Mouse (Mus musculus): ENCODE results near the gene Tpra1. TPM values are rescaled to one million over a fixed set of nuclear protein-coding genes. Genes with fewer than 3 reads are reported as not detected.

Tpra1 gene
- polyA plus RNA-seq, 1 experiment from 2014 or later = 60.3 TPM

DNA sequence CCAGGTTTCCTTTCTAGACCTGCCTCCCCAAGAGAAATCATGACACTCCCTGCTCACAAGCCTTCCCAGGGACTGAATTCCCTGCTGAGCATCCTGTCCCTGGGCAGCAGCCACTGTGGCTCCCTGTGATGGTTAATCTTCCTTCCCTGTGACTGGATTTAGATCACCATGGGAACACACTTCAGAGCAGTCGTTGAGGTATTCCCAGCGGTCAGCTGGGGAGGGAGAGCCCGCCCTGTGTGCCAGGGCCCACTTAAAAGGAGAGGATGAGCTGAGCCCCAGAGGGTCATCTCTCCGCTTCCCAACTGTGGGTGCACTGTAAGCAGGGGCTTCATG lies 35.1 kb downstream of the Tpra1 start:
- Histone ChIP-seq H3K27ac (ENCODE audit: low read length) (no peak overlapping the region), H3K4me2 (ENCODE audit: low read depth, low read length) (no peak overlapping the region), H3K9ac (ENCODE audit: low read depth, low read length) (no peak overlapping the region), H3K9me3 (replicated peaks; ENCODE audit: control insufficient read depth, low read length) (no peaks in the 10 kb centered on the region), H3K4me1 (ENCODE audit: control insufficient read depth, low read depth, low read length) (no peaks in the 10 kb centered on the region), H3K27me3 (ENCODE audit: control insufficient read depth, insufficient read depth, low read depth, low read length) (no peaks in the 10 kb centered on the region; the same call in none of the 2 replicates), H3K4me3 (ENCODE audit: low read depth, low read length) (no peak overlapping the region), H3K36me3 (ENCODE audit: control insufficient read depth, insufficient read depth) (no peaks in the 10 kb centered on the region)
- 50% methylated on average over 4 of the region's 4 CpGs for WGBS (ENCODE audit: insufficient replicate concordance)
- ATAC-seq (ENCODE audit: low read depth) = no peak

DNA sequence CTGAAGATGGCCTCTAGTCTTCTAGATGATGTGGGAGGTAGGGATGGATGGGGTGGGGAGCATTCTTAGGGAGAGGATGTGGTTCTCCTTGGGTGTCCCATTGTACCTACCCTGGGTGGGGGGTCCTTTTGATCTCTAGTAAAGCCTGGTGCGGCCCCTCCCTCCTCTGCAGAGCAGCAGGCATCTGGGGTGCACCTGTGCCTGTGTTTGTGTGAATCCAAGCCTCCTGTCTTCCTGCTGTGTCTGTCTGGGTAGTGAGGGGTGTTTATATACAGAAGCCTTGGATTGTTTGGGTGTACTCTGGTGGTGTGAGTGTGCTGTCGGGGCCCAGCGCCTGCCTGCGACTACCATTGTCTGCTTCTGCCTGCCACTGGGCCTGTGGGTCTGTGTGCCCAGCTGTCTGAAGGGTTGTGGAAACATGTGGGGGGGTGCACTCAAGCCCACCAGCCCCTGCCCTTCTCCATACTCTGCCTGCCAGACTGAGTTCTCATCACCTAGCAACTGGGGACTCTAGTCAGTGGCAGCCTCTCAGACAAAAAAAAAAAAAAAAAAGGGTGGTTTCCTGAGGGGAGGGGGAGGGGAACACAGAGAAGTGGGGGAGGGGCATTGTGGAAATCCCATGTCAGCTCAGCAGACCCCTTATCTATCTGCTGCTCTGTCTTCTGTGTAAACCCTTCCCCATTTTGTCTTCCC lies 36.1 kb downstream of the Tpra1 start:
- Histone ChIP-seq H3K36me3 (ENCODE audit: control insufficient read depth, insufficient read depth) (no peaks in the 10 kb centered on the region), H3K27me3 (ENCODE audit: control insufficient read depth, insufficient read depth, low read depth, low read length) (no peaks in the 10 kb centered on the region; the same call in none of the 2 replicates), H3K9me3 (replicated peaks; ENCODE audit: control insufficient read depth, low read length) (no peaks in the 10 kb centered on the region), H3K4me3 (ENCODE audit: low read depth, low read length) (no peak overlapping the region), H3K9ac (ENCODE audit: low read depth, low read length) (no peak overlapping the region), H3K27ac (ENCODE audit: low read length) (no peak overlapping the region), H3K4me2 (ENCODE audit: low read depth, low read length) (no peak overlapping the region), H3K4me1 (ENCODE audit: control insufficient read depth, low read depth, low read length) (no peaks in the 10 kb centered on the region)
- no peak for ATAC-seq (ENCODE audit: low read depth)
- 53% methylated on average over 4 of the region's 4 CpGs for WGBS (ENCODE audit: insufficient replicate concordance)

DNA sequence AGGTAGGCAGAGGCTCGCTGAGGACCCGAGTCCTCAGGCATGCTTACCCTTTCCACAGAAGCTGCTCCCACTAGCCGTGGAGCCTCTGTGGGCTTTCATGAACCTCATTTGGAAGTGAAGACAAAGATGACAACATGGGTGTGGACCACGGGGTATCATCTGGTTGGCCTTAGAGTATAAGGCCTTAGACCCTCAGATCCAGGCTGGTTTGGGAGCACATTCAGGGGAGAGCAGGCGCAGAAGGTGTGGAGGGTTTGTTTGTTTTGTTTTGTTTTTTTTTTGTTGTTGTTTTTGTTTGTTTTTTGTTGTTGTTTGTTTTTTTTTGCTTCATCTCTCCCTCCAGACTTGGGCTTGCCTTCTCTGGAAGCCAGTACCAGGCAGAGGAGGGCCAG lies 36.6 kb downstream of the Tpra1 start:
- no peak for ATAC-seq (ENCODE audit: low read depth)
- H3K4me1 ChIP-seq (ENCODE audit: control insufficient read depth, low read depth, low read length) = no peaks in the 10 kb centered on the region
- no peak overlapping the region for H3K4me3 ChIP-seq (ENCODE audit: low read depth, low read length)
- H3K9me3 ChIP-seq (replicated peaks; ENCODE audit: control insufficient read depth, low read length) = no peaks in the 10 kb centered on the region
- no peaks in the 10 kb centered on the region for H3K36me3 ChIP-seq (ENCODE audit: control insufficient read depth, insufficient read depth)
- H3K4me2 ChIP-seq (ENCODE audit: low read depth, low read length) = no peak overlapping the region
- no peak overlapping the region for H3K9ac ChIP-seq (ENCODE audit: low read depth, low read length)
- H3K27me3 ChIP-seq (ENCODE audit: control insufficient read depth, insufficient read depth, low read depth, low read length) = no peaks in the 10 kb centered on the region; the same call in none of the 2 replicates
- H3K27ac ChIP-seq (ENCODE audit: low read length) = no peak overlapping the region
- WGBS (ENCODE audit: insufficient replicate concordance) = 34% methylated on average over 5 of the region's 5 CpGs

DNA sequence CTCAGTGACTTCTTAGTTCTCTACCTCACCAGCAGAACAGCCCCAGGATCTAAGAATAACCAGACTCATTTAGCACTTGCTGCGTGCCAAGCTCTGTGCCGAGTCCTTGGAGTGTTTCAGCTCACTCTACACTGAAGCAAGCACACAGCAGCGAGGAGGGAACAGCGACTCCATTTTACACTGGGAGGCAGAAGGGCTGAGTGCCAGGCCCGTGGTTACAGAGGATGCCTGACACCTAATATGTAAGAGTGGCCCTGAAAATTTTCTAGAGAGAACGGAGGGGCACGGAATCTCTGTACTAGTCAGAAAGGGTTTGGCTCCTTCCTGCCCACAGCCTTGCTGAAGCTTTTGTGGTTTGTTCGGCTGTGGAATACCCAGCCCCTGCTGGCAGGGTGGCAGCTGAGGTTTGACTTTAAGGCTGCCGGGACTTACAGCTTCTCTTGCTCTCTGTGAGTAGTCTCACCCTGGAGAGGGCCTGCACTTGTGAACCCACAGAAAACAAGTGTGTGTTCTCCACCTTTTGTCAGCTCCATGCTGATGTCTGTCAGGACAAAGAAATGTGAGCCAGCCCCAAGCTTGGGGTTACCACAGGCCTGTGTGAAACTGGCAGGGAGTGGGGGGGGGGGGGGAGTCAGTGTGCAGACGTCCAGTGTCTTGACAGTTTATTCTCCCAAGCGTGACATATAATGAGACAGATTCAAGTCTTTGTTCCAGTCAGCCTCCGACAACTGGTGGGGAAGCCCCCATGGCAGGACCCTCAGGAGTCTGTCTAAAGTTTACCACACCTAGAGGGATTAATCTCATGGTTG lies 37.4 kb downstream of the Tpra1 start:
- no peak overlapping the region for H3K4me3 ChIP-seq (ENCODE audit: low read depth, low read length)
- no peak overlapping the region for H3K27ac ChIP-seq (ENCODE audit: low read length)
- 36% methylated on average over 12 of the region's 12 CpGs for WGBS (ENCODE audit: insufficient replicate concordance)
- ATAC-seq (ENCODE audit: low read depth) = no peak
- no peaks in the 10 kb centered on the region; the same call in none of the 2 replicates for H3K27me3 ChIP-seq (ENCODE audit: control insufficient read depth, insufficient read depth, low read depth, low read length)
- no peaks in the 10 kb centered on the region for H3K9me3 ChIP-seq (replicated peaks; ENCODE audit: control insufficient read depth, low read length)
- no peaks in the 10 kb centered on the region for H3K4me1 ChIP-seq (ENCODE audit: control insufficient read depth, low read depth, low read length)
- no peak overlapping the region for H3K4me2 ChIP-seq (ENCODE audit: low read depth, low read length)
- no peaks in the 10 kb centered on the region for H3K36me3 ChIP-seq (ENCODE audit: control insufficient read depth, insufficient read depth)
- H3K9ac ChIP-seq (ENCODE audit: low read depth, low read length) = no peak overlapping the region

DNA sequence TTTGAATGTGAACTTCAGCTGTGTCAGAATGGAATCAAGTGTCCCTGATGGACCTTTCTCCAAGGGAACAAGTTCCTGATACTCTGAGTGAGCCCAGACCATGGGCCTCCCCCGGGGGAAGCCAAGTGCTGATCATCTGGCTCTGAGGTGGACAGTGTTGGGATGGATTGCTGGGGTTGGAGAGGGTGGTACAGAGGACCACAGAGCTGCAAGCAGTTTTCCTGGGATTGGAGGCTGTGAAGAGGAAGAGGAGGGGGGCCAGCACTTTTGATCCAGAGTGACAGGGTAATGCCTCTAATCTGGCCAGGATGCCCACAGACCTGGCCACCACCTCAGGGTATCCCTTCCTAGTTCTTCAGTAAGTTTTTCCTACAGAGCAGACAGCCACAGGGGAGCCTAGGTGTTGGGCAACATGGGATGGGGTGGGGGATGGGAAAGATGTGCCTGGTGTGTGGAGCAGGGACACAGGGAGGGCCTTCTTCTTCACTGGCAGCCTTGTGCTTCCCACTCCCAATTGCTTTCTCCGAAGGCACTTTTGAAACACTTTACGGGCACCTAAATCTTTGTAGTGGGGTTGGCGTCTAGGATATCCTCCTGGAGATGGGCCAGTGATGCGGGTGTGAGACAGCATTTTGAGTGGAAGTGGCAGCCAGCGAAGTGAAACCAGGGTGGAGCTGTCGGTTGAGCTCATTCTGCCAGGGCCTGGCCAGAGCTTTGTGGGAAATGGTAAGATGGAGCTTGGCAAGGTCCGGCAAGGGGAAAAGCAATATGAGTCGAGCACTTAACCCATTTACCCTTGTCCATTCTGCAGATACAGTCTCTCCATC lies 38.3 kb downstream of the Tpra1 start:
- H3K27ac ChIP-seq (ENCODE audit: low read length) = no peak overlapping the region
- no peaks in the 10 kb centered on the region; the same call in none of the 2 replicates for H3K27me3 ChIP-seq (ENCODE audit: control insufficient read depth, insufficient read depth, low read depth, low read length)
- no peaks in the 10 kb centered on the region for H3K36me3 ChIP-seq (ENCODE audit: control insufficient read depth, insufficient read depth)
- no peak overlapping the region for H3K4me3 ChIP-seq (ENCODE audit: low read depth, low read length)
- no peak overlapping the region for H3K9ac ChIP-seq (ENCODE audit: low read depth, low read length)
- H3K4me1 ChIP-seq (ENCODE audit: control insufficient read depth, low read depth, low read length) = no peaks in the 10 kb centered on the region
- ATAC-seq (ENCODE audit: low read depth) = no peak
- H3K4me2 ChIP-seq (ENCODE audit: low read depth, low read length) = no peak overlapping the region
- H3K9me3 ChIP-seq (replicated peaks; ENCODE audit: control insufficient read depth, low read length) = no peaks in the 10 kb centered on the region
- WGBS (ENCODE audit: insufficient replicate concordance) = 53% methylated on average over 9 of the region's 9 CpGs

DNA sequence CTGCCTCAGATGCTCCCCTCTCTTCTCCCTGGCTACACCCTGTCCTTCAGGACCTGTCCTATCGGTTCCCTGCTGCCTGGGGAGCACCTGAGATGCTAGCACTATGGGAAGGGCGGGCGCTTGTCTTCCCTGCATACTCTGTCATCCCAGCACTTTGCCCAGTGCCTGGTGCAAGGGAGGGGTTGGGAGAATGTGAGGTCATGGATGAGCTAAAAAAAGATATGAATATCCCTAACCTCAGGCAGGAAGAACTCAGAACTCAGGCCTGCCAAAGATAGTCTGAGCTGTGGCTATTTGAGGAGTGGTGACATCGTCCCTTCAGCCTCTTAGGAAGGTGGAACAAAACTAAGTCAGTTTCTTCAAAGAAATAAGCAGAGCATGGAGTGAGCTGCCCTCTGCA lies 39.6 kb downstream of the Tpra1 start:
- no peak overlapping the region for H3K9ac ChIP-seq (ENCODE audit: low read depth, low read length)
- no peak for ATAC-seq (ENCODE audit: low read depth)
- H3K36me3 ChIP-seq (ENCODE audit: control insufficient read depth, insufficient read depth) = no peaks in the 10 kb centered on the region
- H3K9me3 ChIP-seq (replicated peaks; ENCODE audit: control insufficient read depth, low read length) = no peaks in the 10 kb centered on the region
- H3K4me3 ChIP-seq (ENCODE audit: low read depth, low read length) = no peak overlapping the region
- no peaks in the 10 kb centered on the region; the same call in 1 of the 2 replicates for H3K27me3 ChIP-seq (ENCODE audit: control insufficient read depth, insufficient read depth, low read depth, low read length)
- H3K27ac ChIP-seq (ENCODE audit: low read length) = no peak overlapping the region
- no peak overlapping the region for H3K4me2 ChIP-seq (ENCODE audit: low read depth, low read length)
- WGBS (ENCODE audit: insufficient replicate concordance) = 61% methylated on average over 4 of the region's 4 CpGs
- no peaks in the 10 kb centered on the region for H3K4me1 ChIP-seq (ENCODE audit: control insufficient read depth, low read depth, low read length)

DNA sequence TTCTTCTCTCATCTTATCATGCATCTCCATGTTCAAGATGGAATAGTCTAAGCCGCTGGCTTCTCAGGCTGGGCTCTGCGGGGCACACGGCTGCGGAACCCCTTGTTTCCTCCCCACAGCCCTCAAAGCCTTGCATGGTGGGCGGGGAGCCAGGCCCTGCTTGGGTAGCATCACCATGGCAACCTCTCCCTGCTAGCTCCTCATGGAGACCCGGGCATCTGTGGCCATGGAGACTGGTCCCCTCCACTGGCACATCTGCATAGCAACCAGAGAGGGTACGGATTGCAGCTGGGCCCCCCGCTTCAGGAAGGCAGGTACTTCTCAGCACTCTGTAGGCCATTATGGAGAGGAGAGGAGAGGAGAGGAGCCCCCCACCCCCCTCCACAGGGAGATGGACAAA lies 40.5 kb downstream of the Tpra1 start:
- Histone ChIP-seq H3K4me2 (ENCODE audit: low read depth, low read length) (no peak overlapping the region), H3K9ac (ENCODE audit: low read depth, low read length) (no peak overlapping the region), H3K27ac (ENCODE audit: low read length) (no peak overlapping the region), H3K9me3 (replicated peaks; ENCODE audit: control insufficient read depth, low read length) (no peaks in the 10 kb centered on the region), H3K36me3 (ENCODE audit: control insufficient read depth, insufficient read depth) (no peaks in the 10 kb centered on the region), H3K27me3 (ENCODE audit: control insufficient read depth, insufficient read depth, low read depth, low read length) (no peaks in the 10 kb centered on the region; the same call in 1 of the 2 replicates), H3K4me1 (ENCODE audit: control insufficient read depth, low read depth, low read length) (no peaks in the 10 kb centered on the region), H3K4me3 (ENCODE audit: low read depth, low read length) (no peak overlapping the region)
- 58% methylated on average over 8 of the region's 8 CpGs for WGBS (ENCODE audit: insufficient replicate concordance)
- ATAC-seq (ENCODE audit: low read depth) = no peak

DNA sequence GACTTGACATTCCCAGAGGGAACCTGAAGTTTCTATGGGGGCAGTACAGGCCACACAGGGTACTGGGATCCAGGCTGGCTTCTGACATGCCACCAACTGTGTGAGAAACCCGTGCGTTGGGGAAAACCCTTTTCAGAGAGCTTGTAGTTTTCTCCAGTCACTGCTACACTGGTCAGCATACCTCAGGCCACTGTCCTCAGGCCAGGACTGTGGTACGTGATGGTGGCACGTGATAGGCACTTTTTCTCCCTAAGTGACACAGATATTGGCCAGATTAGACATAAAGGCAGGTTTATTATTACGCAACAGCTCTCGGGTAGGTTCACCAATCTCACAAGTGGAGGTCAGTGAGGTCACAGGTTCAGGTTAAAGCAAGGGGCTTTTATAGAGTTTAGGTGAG lies 41.6 kb downstream of the Tpra1 start:
- no peak for ATAC-seq (ENCODE audit: low read depth)
- H3K4me1 ChIP-seq (ENCODE audit: control insufficient read depth, low read depth, low read length) = no peaks in the 10 kb centered on the region
- no peak overlapping the region for H3K9ac ChIP-seq (ENCODE audit: low read depth, low read length)
- no peak overlapping the region for H3K4me3 ChIP-seq (ENCODE audit: low read depth, low read length)
- WGBS (ENCODE audit: insufficient replicate concordance) = 58% methylated on average over 6 of the region's 6 CpGs
- H3K9me3 ChIP-seq (replicated peaks; ENCODE audit: control insufficient read depth, low read length) = no peaks in the 10 kb centered on the region
- no peak overlapping the region for H3K27ac ChIP-seq (ENCODE audit: low read length)
- no peaks in the 10 kb centered on the region for H3K36me3 ChIP-seq (ENCODE audit: control insufficient read depth, insufficient read depth)
- H3K27me3 ChIP-seq (ENCODE audit: control insufficient read depth, insufficient read depth, low read depth, low read length) = no peaks in the 10 kb centered on the region; the same call in 1 of the 2 replicates
- no peak overlapping the region for H3K4me2 ChIP-seq (ENCODE audit: low read depth, low read length)
